Mouse (Mus musculus): ENCODE results near the gene Abcc8.

DNA sequence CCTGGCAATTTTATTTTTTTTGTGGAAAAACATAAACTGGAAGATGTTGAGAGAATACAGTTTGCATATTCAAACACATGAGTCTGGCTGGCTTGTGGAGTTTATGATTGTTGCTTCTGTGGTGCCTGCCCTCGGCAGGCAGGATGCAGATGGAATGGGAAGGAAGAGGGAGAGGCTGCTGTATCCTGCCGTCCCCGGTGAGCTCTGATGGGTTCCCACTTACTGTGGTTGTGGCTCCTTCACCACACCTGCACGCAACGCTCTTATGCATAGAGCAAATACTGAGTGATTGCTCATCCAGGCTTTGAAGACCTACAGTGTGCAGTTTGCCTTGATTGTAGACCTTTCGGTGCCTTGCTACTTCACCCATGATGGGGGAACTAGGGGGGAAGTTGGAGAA lies 91.6 kb downstream of the Abcc8 start:
- TF ChIP-seq POLR2A (IDR thresholded peaks at IDR 0.05; ENCODE audit: insufficient read length, low read depth): no peak
- no peak for TF ChIP-seq MAX (IDR thresholded peaks at IDR 0.05; ENCODE audit: low read depth)
- no peak for TF ChIP-seq TCF3 (IDR thresholded peaks at IDR 0.05; ENCODE audit: insufficient read length, low read depth)
- no peak for TF ChIP-seq TCF12 (IDR thresholded peaks at IDR 0.05; ENCODE audit: insufficient read depth, poor library complexity, severe bottlenecking)
